Mouse (Mus musculus) liver, adult 2 months (tissue): Measurements from ENCODE around the gene Setd5. TPM values are rescaled to one million over a fixed set of nuclear protein-coding genes. Genes with fewer than 3 reads are reported as not detected.

ENCODE experiments used
- DNase-seq: peaks from one replicate; pipeline ENCODE4 v3.0.0-alpha.2; 2011; ENCODE audit warnings: low read depth, low spot score; ENCODE audit errors: extremely low read depth
- H3K27ac ChIP-seq: fragments of 200-500 bp; replicated peaks from 2 replicates; pipeline ENCODE4 v1.5.1; 2012; ENCODE audit warnings: low read depth, mild to moderate bottlenecking, control low read depth, inconsistent platforms, low read length; ENCODE audit not compliant: insufficient read depth
- H3K27me3 ChIP-seq: fragments of 200-500 bp; 2 replicates; pipeline ENCODE4 v1.6.1; 2012; ENCODE audit warnings: mild to moderate bottlenecking, moderate library complexity, low read length, inconsistent platforms; ENCODE audit not compliant: control insufficient read depth, insufficient read depth
- H3K36me3 ChIP-seq: fragments of 200-500 bp; 2 replicates; pipeline ENCODE4 v1.6.1; 2012; ENCODE audit warnings: low read length, inconsistent platforms; ENCODE audit not compliant: control insufficient read depth, insufficient read depth
- H3K4me1 ChIP-seq: fragments of 200-500 bp; 2 replicates; pipeline ENCODE4 v1.6.1; 2011; ENCODE audit warnings: low read length; ENCODE audit not compliant: control insufficient read depth, insufficient read depth
- H3K4me3 ChIP-seq: fragments of 200-500 bp; 2 replicates; pipeline ENCODE4 v1.5.1; 2011; ENCODE audit warnings: low read depth, mild to moderate bottlenecking, control low read depth, low read length, moderate library complexity; ENCODE audit not compliant: insufficient read depth
- H3K79me2 ChIP-seq: fragments of 200-500 bp; 2 replicates; pipeline ENCODE4 v1.6.1; 2012; ENCODE audit warnings: inconsistent platforms, mild to moderate bottlenecking, low read length, moderate library complexity; ENCODE audit not compliant: control insufficient read depth, insufficient read depth
- H3K9ac ChIP-seq: fragments of 200-500 bp; 2 replicates; pipeline ENCODE4 v1.6.1; 2012; ENCODE audit warnings: low read depth, mild to moderate bottlenecking, control low read depth, inconsistent platforms, low read length
- CTCF ChIP-seq: fragments of 200-500 bp; IDR thresholded peaks from 2 replicates; pipeline ENCODE4 v1.5.1; 2011; ENCODE audit warnings: low read depth, low read length, control low read depth
- POLR2A ChIP-seq: fragments of 200-500 bp; IDR thresholded peaks from 2 replicates; pipeline ENCODE4 v1.6.1; 2011; ENCODE audit warnings: low read length, control low read depth; ENCODE audit not compliant: insufficient read depth; ENCODE audit errors: extremely low read depth
- WGBS: fragments of 180-500 bp; shearing (Covaris S2); methylation state at CpG from one replicate; pipeline ENCODE4 v1.1.7; 2018; 5-methylcytosine and 5-hydroxymethylcytosine counted together
- polyA plus RNA-seq: library from polyadenylated mRNA; depleted of rRNA; stranded (reverse); fragments of >200 nt; gene quantifications from 2 replicates; pipeline ENCODE4 v1.2.3, GENCODE M21; 2012
- total RNA-seq: library from RNA; depleted of rRNA; stranded (reverse); fragments of >200 nt; gene quantifications from 2 replicates; pipeline ENCODE4 v1.2.3, GENCODE M21; 2014

Setd5 gene
- total and polyA plus RNA-seq, 2 experiments = 11.8 to 28.1 TPM

DNA sequence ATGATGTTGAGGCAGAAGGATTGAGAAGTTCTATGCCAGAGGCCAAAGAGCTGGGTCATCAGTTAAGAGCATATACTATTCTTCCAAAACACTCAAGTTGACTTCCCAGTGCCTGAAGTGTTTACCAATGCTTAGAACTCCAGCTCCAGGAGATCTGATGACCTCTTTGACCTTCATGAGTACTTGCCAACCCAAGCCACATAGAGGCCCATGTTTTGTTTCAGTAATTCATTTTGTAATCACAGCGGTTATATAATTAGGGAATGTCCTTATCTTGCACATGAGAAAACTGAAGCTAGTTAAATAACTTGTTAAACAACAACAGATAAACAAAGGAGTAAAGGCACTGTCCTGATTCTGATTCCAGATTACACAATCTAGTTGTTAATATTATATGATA is 67.6 kb downstream of the Setd5 start:
- Histone ChIP-seq H3K79me2 (no peaks in the 10 kb centered on the region; the same call in 1 of the 2 replicates), H3K9ac (no peak overlapping the region), H3K36me3 (peaks cover 39% of the 10 kb centered on the region), H3K4me1 (peaks cover 23% of the 10 kb centered on the region; the same call in 1 of the 2 replicates), H3K27me3 (no peaks in the 10 kb centered on the region), H3K4me3 (no peak overlapping the region), H3K27ac (peak overlapping the region; percentile 24)
- TF ChIP-seq CTCF (no peak), POLR2A (no peak)
- DNase-seq = peak; percentile 84
- 17% methylated on average over 1 of the region's 1 CpGs for WGBS

DNA sequence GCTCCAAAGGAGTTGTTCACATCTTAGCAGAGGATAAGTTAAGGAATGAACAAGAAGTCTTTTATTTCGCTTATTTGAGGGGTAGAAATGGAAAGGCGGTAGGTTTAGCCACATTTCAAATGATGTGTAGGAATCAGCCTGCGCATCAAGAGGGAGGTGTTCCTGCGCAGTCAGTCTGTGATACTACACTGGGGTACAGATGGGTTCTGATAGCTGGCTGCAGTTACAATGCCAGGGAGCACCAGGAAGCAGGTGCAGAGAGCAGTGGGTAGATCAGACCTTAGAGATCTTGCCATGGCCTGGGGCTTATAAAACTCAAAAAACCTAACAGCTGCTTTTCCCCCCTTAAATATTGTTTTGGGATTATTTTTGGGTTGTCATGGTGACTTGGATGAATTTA is 68.1 kb downstream of the Setd5 start:
- WGBS = 94% methylated on average over 4 of the region's 4 CpGs
- Histone ChIP-seq H3K27me3 (no peaks in the 10 kb centered on the region), H3K9ac (no peak overlapping the region), H3K4me1 (peaks cover 23% of the 10 kb centered on the region; the same call in 1 of the 2 replicates), H3K79me2 (no peaks in the 10 kb centered on the region; the same call in 1 of the 2 replicates), H3K4me3 (no peak overlapping the region), H3K27ac (peak overlapping the region; percentile 35; the same call in 1 of the 2 replicates), H3K36me3 (peaks cover 40% of the 10 kb centered on the region)
- no peak for TF ChIP-seq CTCF
- no peak for TF ChIP-seq POLR2A
- no peak for DNase-seq

DNA sequence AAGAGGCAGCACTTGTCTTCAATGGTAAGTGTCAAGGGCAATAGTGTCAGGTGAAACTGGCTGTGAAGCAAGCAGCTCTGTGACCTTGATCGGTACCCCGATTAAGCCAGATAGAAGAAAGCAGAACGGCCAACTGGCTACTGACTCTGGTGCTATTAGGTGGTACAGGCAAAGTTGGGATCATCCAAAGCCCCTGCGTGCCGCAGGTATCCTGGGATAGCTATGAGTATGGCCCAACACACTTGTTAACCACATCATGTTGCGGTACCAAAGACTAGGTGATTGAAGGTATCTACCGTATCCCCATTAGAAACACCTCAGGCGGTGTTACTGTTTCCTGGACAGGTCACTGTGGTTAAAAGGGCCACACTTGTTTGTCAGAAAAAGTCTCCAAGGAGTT is 76.9 kb downstream of the Setd5 start:
- DNase-seq = no peak
- Histone ChIP-seq H3K27ac (no peak overlapping the region), H3K36me3 (peaks cover 65% of the 10 kb centered on the region), H3K9ac (no peak overlapping the region), H3K4me1 (no peaks in the 10 kb centered on the region), H3K4me3 (no peak overlapping the region), H3K79me2 (no peaks in the 10 kb centered on the region), H3K27me3 (no peaks in the 10 kb centered on the region)
- TF ChIP-seq POLR2A (no peak), CTCF (no peak)
- 97% methylated on average over 8 of the region's 8 CpGs for WGBS

DNA sequence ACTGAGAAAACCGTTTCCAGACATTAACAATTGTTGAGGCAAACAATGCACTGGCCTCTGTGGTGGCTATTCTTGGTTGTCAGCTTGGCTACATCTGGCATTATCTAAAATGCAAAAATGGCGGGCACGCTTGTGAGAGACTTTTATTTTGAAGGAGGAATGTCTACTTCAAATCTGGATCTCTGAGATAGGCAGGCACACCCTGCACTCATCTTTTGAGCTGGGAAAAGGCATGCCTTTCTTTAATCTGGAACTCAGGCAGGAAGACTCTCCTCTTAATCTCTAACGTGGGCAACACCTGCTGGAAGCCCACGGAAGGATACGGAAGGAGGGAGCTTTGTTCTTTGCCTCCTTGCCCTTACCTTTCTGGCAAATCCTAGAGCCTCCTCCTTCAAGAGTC is 77.7 kb downstream of the Setd5 start:
- WGBS = 95% methylated on average over 6 of the region's 6 CpGs
- TF ChIP-seq CTCF (no peak), POLR2A (no peak)
- H3K27ac ChIP-seq = no peak overlapping the region
- no peak overlapping the region for H3K4me3 ChIP-seq
- H3K4me1 ChIP-seq = no peaks in the 10 kb centered on the region
- H3K9ac ChIP-seq = no peak overlapping the region
- no peaks in the 10 kb centered on the region for H3K27me3 ChIP-seq
- no peak for DNase-seq
- peaks cover 62% of the 10 kb centered on the region for H3K36me3 ChIP-seq
- H3K79me2 ChIP-seq = no peaks in the 10 kb centered on the region

DNA sequence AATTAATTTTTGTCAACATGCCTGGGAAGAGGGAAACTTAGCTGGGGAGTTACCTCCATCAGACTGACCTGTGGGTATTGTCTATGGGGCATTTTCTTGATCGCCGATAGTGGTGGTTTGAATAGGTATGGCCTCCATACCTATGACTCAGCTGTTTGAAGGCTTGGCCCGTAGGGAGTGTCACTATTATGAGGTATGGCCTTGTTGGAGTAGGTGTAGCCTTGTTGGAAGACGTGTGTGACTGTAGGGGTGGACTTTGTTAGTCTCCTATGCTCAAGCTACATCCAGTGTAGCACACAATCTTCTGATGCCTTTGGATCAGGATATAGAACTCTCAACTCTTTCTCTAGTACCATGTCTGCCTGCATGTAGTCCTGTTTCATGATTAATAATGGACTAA is 78.9 kb downstream of the Setd5 start:
- no peaks in the 10 kb centered on the region for H3K4me1 ChIP-seq
- H3K27ac ChIP-seq = no peak overlapping the region
- 93% methylated on average over 4 of the region's 4 CpGs for WGBS
- no peak overlapping the region for H3K9ac ChIP-seq
- no peaks in the 10 kb centered on the region for H3K79me2 ChIP-seq
- no peak for DNase-seq
- no peak overlapping the region for H3K4me3 ChIP-seq
- peaks cover 52% of the 10 kb centered on the region for H3K36me3 ChIP-seq
- H3K27me3 ChIP-seq = no peaks in the 10 kb centered on the region
- TF ChIP-seq POLR2A = no peak
- no peak for TF ChIP-seq CTCF

DNA sequence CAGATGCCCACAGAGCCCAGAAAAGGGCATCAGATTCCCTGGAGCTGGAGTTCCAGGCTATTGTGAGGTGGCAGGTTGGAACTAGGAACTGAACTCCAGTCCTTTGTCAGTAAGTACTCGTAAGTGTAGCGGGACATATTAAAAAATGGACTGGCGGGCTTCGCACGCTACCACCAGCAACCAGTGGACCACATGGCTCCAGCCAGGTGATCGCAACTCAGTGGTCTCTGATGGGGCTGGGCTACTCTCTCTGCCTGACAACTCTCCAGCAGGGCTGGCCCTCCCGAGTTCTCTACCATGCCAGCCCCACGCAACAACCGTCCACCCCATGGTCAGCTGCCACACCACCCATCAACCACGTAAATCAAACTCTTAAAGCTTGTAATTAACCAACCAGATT is 82.9 kb downstream of the Setd5 start:
- Histone ChIP-seq H3K36me3 (peaks cover 17% of the 10 kb centered on the region), H3K27ac (no peak overlapping the region), H3K4me3 (no peak overlapping the region), H3K27me3 (no peaks in the 10 kb centered on the region), H3K9ac (no peak overlapping the region), H3K79me2 (no peaks in the 10 kb centered on the region), H3K4me1 (no peaks in the 10 kb centered on the region)
- WGBS = 98% methylated on average over 10 of the region's 10 CpGs
- no peak for DNase-seq
- TF ChIP-seq POLR2A (no peak), CTCF (no peak)
